Comparison of ENCODE assay signal across 8 mouse cellular contexts in the genomic region with DNA sequence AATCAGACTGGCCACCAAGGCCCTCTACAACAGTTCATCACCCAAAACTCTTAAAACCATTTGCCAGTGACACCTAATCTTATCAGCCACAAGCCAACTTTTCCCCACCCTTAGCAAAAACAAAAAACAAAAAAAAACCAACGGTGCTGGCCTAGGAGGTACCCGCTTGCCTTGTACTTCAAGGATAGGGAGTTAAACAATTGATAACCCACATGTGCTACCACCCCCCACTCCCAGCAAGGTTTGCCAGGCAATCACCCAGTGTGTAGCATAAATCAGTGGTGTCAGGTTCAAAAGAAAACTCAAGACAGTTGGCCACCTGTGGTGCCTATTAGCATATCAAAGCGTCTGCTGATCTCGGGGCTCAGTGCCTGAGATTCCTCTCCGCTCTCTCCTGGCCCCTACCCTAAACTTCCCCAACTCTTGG. TPM values are rescaled to one million over a fixed set of nuclear protein-coding genes. Genes with fewer than 3 reads are reported as not detected.
DNase-seq lines count a peak whose midpoint lies in the region; ATAC-seq and TF ChIP-seq lines count a peak whose summit lies in the region.

No protein-coding gene starts in this region.

- TF ChIP-seq CTCF in intestine, postnatal 0 days (IDR thresholded peaks at IDR 0.05; ENCODE audit: low read depth): no peak
- TF ChIP-seq CTCF in midbrain, postnatal 0 days (IDR thresholded peaks at IDR 0.05): no peak

- no peak overlapping the region for H3K4me3 ChIP-seq in intestine, embryonic 15.5 days (replicated peaks)
- no peak overlapping the region for H3K4me3 ChIP-seq in intestine, postnatal 0 days (ENCODE audit: low read depth, low read length)
- no peak overlapping the region for H3K4me3 ChIP-seq in brown adipose tissue, adult 24 weeks (ENCODE audit: insufficient read depth, low read depth, low read length)
- no peak overlapping the region; the same call in 1 of the 2 replicates for H3K4me3 ChIP-seq in limb, embryonic 10.5 days
- H3K4me3 ChIP-seq in midbrain, postnatal 0 days (ENCODE audit: low read depth, low read length): no peak overlapping the region

- H3K27ac ChIP-seq in intestine, embryonic 15.5 days: peak overlapping the region; percentile 97; the same call in 1 of the 2 replicates
- H3K27ac ChIP-seq in intestine, postnatal 0 days (ENCODE audit: low read depth, low read length): no peak overlapping the region
- H3K27ac ChIP-seq in brown adipose tissue, adult 24 weeks (replicated peaks; ENCODE audit: low read depth, low read length): peak overlapping the region; percentile 29; the same call in 1 of the 2 replicates
- peak overlapping the region; percentile 95 for H3K27ac ChIP-seq in limb, embryonic 10.5 days
- H3K27ac ChIP-seq in midbrain, postnatal 0 days (ENCODE audit: low read depth, low read length): no peak overlapping the region

- peak overlapping the region; percentile 84; the same call in 1 of the 2 replicates for H3K4me2 ChIP-seq in intestine, embryonic 15.5 days (replicated peaks)
- no peak overlapping the region for H3K4me2 ChIP-seq in intestine, postnatal 0 days (replicated peaks; ENCODE audit: low read depth)
- 0 out of 2 replicates have a peak overlapping the region, but pooled peaks have one; percentile 73 for H3K4me2 ChIP-seq in midbrain, postnatal 0 days (ENCODE audit: low read depth, low read length, poor library complexity, severe bottlenecking)

- H3K36me3 ChIP-seq in intestine, embryonic 15.5 days: no peaks in the 10 kb centered on the region
- H3K36me3 ChIP-seq in intestine, postnatal 0 days (ENCODE audit: control insufficient read depth, insufficient read depth): no peaks in the 10 kb centered on the region
- no peaks in the 10 kb centered on the region for H3K36me3 ChIP-seq in limb, embryonic 10.5 days
- H3K36me3 ChIP-seq in midbrain, postnatal 0 days (ENCODE audit: insufficient read depth, low read length): no peaks in the 10 kb centered on the region

- no peak for ATAC-seq in intestine, embryonic 15.5 days
- ATAC-seq in intestine, postnatal 0 days: no peak
- no peak for ATAC-seq in midbrain, postnatal 0 days (ENCODE audit: low FRiP score)
- no peak for ATAC-seq in monocyte, adult 5-6 weeks (replicated peaks; ENCODE audit: insufficient number of reproducible peaks, low FRiP score, low TSS enrichment, poor library complexity, severe bottlenecking)

- 64% methylated on average over 5 of the region's 5 CpGs for WGBS in intestine, embryonic 15.5 days
- 55% methylated on average over 5 of the region's 5 CpGs for WGBS in intestine, postnatal 0 days
- 23% methylated on average over 5 of the region's 5 CpGs for WGBS in limb, embryonic 10.5 days
- WGBS in midbrain, postnatal 0 days: 29% methylated on average over 5 of the region's 5 CpGs

- H3K4me1 ChIP-seq in intestine, embryonic 15.5 days (replicated peaks): peaks cover 6% of the 10 kb centered on the region; the same call in 1 of the 2 replicates
- H3K4me1 ChIP-seq in intestine, postnatal 0 days (replicated peaks; ENCODE audit: control insufficient read depth, insufficient read depth, low read length): no peaks in the 10 kb centered on the region
- H3K4me1 ChIP-seq in brown adipose tissue, adult 24 weeks (ENCODE audit: control insufficient read depth, insufficient read depth, insufficient read length, low read length): peaks cover 6% of the 10 kb centered on the region; the same call in 1 of the 2 replicates
- H3K4me1 ChIP-seq in limb, embryonic 10.5 days: peaks cover 39% of the 10 kb centered on the region
- H3K4me1 ChIP-seq in midbrain, postnatal 0 days (ENCODE audit: insufficient read depth, low read length): peaks cover 4% of the 10 kb centered on the region; the same call in 1 of the 2 replicates

- H3K9ac ChIP-seq in intestine, embryonic 15.5 days: no peak overlapping the region
- no peak overlapping the region for H3K9ac ChIP-seq in intestine, postnatal 0 days (ENCODE audit: low read depth, low read length)
- H3K9ac ChIP-seq in midbrain, postnatal 0 days (replicated peaks; ENCODE audit: low read length, poor library complexity, severe bottlenecking): no peak overlapping the region

- no peaks in the 10 kb centered on the region for H3K9me3 ChIP-seq in intestine, embryonic 15.5 days
- no peaks in the 10 kb centered on the region for H3K9me3 ChIP-seq in intestine, postnatal 0 days (ENCODE audit: control insufficient read depth)
- no peaks in the 10 kb centered on the region for H3K9me3 ChIP-seq in limb, embryonic 10.5 days (replicated peaks)
- H3K9me3 ChIP-seq in midbrain, postnatal 0 days (ENCODE audit: low read length): no peaks in the 10 kb centered on the region

- H3K27me3 ChIP-seq in intestine, embryonic 15.5 days (replicated peaks): no peaks in the 10 kb centered on the region
- H3K27me3 ChIP-seq in intestine, postnatal 0 days (replicated peaks; ENCODE audit: control insufficient read depth, insufficient read depth, low read length): no peaks in the 10 kb centered on the region
- H3K27me3 ChIP-seq in limb, embryonic 10.5 days (ENCODE audit: low read depth, poor library complexity, severe bottlenecking): no peaks in the 10 kb centered on the region
- no peaks in the 10 kb centered on the region for H3K27me3 ChIP-seq in midbrain, postnatal 0 days (ENCODE audit: insufficient read depth, low read length)

- DNase-seq in limb, embryonic 10.5 days (ENCODE audit: low spot score): no peak
- no peak for DNase-seq in midbrain, postnatal 0 days (ENCODE audit: low spot score)
- DNase-seq in right cerebral cortex, postnatal 14 days: no peak
- no peak for DNase-seq in adrenal gland, postnatal 14 days

RNA-seq across cellular contexts. Expression of a gene that starts 27.6 kb away (rescaled TPM):
- 417 and 432 TPM in 2 replicates for polyA plus RNA-seq in intestine, embryonic 15.5 days (2015; fragmentation: Nextera tagmentation; extraction: Ambion mirVana)
- 35.6 and 42.1 TPM in 2 replicates for polyA plus RNA-seq in intestine, postnatal 0 days (2015; fragmentation: Nextera tagmentation; extraction: Ambion mirVana)
- 247 and 253 TPM in 2 replicates for polyA plus RNA-seq in brown adipose tissue, adult 24 weeks (2012; ENCODE audit: insufficient read depth, insufficient read length, missing spikeins)
- polyA plus RNA-seq in limb, embryonic 10.5 days (2016; fragmentation: Nextera tagmentation; extraction: Ambion mirVana): 324 and 335 TPM in 2 replicates
- 905 and 948 TPM in 2 replicates for total RNA-seq in midbrain, postnatal 0 days (2014; rRNA removed)
- polyA plus RNA-seq in midbrain, postnatal 0 days (2015; fragmentation: Nextera tagmentation; extraction: Ambion mirVana): 224 and 226 TPM in 2 replicates
- total RNA-seq in adrenal gland, postnatal 14 days (2021): 337 and 408 TPM in 2 replicates
- 38.6 to 52.6 TPM (median 50.7 TPM) in 3 replicates for total RNA-seq in monocyte, adult 5-6 weeks (2017)

Comparison
In these comparisons a context has a peak if more than half of its experiments do, and no peak if none do; other contexts are left out.
1. H3K27ac ChIP-seq: peak in intestine, embryonic 15.5 days (single experiment), brown adipose tissue, adult 24 weeks (single experiment) and limb, embryonic 10.5 days (single experiment); none in intestine, postnatal 0 days (single experiment) and midbrain, postnatal 0 days (single experiment).